Mouse (Mus musculus) cerebellum, adult 2 months (tissue): Measurements from ENCODE around the gene Sytl3.

Experiments used
- CTCF ChIP-seq: fragments of 200-500 bp; IDR thresholded peaks from 2 replicates; pipeline ENCODE4 v1.5.1; 2011; ENCODE audit warnings: low read depth, mild to moderate bottlenecking, control low read depth, low read length, moderate library complexity, borderline replicate concordance; ENCODE audit not compliant: insufficient read depth
- POLR2A ChIP-seq: fragments of 200-500 bp; IDR thresholded peaks from 2 replicates; pipeline ENCODE4 v1.6.1; 2011; ENCODE audit warnings: low read length, control low read depth, borderline replicate concordance; ENCODE audit not compliant: insufficient read depth

GRCm38 (mm10) chr17:6732665-6733064 is 73.8 kb downstream of the Sytl3 start:
- TF ChIP-seq POLR2A (no peak), CTCF (no peak)
